Mouse (Mus musculus): ENCODE data around the gene Ppp1r14c.

GRCm38 (mm10) chr10:3402284-3402683 is 36.4 kb downstream of the Ppp1r14c start:
- TF ChIP-seq POLR2A (IDR thresholded peaks at IDR 0.05; ENCODE audit: low read depth, low read length) (no peak), CTCF (IDR thresholded peaks at IDR 0.05; ENCODE audit: borderline replicate concordance, insufficient read depth, low read length) (no peak)
